Mouse (Mus musculus) mature B cell (primary cell): ENCODE data around the gene Lrba.

ENCODE experiments used
- in situ Hi-C: fragments of 300-500 bp; cut with MboI; formaldehyde crosslinking; loops from 2 replicates; pipeline ENCODE4 v1.14.3; 2019

Lrba gene

GRCm38 (mm10) chr3:86759383-86759782 is 534.9 kb downstream of the Lrba start:
- in situ Hi-C loops, result no loop called here

DNA sequence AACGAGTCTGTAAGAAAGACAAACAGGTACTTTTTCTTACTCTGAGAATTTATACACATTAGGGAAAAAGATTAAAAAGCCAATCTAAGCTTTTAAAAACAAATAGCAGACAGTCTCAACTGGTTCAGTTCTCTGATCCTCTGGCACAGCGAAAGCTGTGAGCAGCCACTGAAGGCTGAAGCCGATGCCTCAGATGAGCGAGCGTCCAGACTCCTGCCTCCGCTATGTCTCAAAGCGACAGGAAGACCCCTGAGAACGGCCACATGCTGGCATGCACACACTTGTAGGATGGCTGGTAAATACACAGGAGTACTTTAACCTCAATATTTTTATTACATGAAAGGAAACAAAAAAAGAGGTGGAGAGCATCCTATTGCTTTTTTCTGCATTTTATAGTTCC is 535.4 kb downstream of the Lrba start:
- in situ Hi-C loops, result no loop called here

DNA sequence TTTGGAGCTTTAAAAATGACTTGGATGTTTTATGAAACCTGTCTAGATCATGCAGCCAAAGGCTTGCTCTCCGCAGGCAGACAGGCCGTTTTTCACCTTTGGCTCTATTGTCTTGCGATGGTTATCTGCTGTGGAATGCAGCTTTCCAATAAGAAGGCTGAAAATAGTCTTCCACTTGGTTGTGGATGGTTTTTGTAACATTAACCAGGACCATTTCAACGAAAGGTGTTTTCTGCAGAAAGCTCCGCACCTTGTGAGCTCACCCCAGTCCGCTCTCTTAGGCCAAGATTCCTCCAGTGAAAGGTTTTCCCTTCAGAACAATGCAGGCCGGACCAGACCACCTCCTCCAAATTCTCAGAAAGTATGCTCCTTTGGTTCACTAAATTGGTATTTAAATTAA is 536.0 kb downstream of the Lrba start:
- in situ Hi-C loops, result no loop called here

- in situ Hi-C loops, result no loop called here
Observed at GRCm38 (mm10) chr3:86761095-86762035, 536.9 kb downstream of the Lrba start.

GRCm38 (mm10) chr3:86762036-86762415 is 537.5 kb downstream of the Lrba start:
- in situ Hi-C loops, result no loop called here

- in situ Hi-C loops, result no loop called here
Observed at GRCm38 (mm10) chr3:86762456-86762855, 538.0 kb downstream of the Lrba start.

DNA sequence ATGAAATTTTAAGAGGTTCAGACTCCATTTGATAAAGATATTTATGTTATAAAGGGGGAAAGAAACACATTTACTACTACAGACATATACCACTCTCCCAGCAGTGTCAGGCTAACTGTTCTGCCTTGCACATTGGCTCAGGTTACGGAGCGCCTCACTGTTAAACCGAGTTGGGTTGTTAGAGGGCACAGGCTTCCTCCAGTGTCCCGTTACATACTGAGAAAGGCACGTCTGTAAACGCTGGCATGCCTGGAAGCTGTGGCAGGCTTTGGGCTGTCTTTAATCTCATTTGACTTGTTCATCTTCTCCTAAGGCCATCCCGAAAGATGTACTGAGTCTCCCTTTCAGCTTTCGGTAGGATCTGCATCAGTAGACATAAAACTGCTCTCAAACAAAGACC is 544.1 kb downstream of the Lrba start:
- in situ Hi-C loops, result no loop called here

DNA sequence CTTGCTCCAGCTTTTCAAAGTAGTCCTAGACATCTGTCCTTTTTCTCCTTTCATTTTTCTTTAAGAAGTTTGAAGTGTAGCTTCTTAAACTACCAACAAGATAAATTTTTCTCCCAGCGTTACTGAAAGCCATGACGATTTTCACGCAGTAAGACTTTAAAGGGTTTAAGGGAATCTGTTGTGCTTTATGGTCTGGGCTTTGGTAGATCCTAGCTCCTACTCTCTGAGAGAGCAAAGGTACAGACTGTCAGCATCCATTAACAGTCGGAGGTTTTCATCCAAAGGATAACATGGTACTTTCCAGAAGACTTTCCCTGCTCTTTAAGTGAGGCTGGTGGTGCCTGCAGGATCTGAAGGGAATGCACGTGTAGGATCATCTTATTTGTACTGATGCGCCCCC is 544.5 kb downstream of the Lrba start:
- in situ Hi-C loops, result no loop called here

DNA sequence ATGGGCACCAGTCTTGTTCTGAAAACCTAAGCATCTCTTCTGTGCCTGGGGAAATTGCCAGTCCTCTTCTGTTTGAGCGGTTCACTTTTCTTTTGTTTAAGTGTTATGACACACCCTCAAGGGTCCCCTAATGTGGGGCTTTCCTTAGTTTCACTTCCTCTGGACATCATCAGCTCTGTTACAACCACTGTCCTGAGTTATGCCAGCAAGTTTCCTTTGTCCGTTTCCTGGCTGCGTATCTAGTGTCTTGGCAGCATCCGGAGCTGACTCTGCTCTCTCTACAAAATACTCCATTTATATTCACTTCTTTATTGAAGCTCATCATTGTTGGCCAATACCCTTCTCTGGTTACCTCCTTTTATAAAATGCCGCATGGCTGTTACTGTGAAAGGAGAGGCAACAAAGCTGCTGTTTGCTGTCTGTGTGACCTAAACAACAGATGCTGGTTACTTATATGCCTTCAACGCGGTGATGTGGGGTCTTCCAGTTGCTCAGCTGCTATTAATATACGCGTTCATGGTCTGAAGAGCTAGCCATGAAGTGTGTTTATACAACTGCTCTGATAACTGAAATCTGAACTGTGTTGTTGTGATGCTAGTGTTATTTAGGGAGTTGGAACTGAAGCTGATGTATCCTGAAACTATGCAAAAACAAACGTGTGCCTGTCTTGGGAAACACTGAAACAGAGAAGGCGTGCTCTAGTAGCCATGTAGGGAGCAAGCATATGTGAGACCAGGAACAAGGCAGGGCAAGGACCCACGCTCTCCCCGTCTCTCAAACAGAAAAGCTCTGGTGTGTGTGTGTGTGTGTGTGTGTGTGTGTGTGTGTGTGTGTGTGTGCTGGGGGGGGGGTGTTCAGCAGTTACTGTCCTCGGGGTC is 550.3 kb downstream of the Lrba start:
- in situ Hi-C loops, result no loop called here

- in situ Hi-C loops, result no loop called here
Observed at GRCm38 (mm10) chr3:86775444-86775828, 551.0 kb downstream of the Lrba start.

- in situ Hi-C loops, result no loop called here
Observed at GRCm38 (mm10) chr3:86779704-86780103, 555.2 kb downstream of the Lrba start.

DNA sequence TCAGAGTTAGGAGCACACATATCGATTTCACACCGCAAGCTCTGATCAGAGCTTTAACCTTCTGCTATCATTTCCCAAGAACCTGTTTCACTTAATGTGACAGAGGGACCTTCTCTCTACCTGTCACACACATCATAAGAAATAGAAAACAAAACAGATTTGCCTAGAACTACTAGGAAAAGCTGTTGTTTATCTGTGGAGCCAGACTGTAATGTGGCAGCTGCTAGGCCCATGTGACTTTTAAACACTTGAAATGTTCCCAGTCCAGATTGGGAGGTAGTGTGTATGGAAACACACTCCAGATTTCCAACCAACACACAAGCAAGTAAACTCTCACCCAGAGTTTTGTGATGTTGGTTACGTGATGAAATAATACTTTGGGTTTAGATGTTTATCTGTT is 559.6 kb downstream of the Lrba start:
- in situ Hi-C loops, result no loop called here

- in situ Hi-C loops, result no loop called here
Observed at GRCm38 (mm10) chr3:86784930-86785329, 560.5 kb downstream of the Lrba start.

DNA sequence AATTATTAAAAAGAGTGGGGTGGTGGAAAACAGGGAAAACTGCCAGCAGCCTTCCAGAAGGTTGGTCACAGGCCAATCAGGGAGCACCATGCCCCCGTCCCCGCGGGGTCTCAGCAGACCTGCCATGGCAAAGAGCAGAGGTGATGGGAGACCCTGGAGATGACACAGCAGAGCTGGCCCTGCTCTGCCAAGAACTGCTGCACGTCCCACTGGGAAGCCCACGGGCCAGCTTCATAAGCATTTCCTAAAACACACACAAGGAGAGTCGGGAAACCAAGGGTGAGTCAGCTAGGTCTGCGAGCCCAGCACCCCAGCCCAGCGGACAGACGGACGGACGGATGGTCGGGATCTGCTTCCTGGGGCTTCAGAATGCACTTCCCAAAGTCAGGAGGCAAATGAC is 561.8 kb downstream of the Lrba start:
- in situ Hi-C loops, result no loop called here

DNA sequence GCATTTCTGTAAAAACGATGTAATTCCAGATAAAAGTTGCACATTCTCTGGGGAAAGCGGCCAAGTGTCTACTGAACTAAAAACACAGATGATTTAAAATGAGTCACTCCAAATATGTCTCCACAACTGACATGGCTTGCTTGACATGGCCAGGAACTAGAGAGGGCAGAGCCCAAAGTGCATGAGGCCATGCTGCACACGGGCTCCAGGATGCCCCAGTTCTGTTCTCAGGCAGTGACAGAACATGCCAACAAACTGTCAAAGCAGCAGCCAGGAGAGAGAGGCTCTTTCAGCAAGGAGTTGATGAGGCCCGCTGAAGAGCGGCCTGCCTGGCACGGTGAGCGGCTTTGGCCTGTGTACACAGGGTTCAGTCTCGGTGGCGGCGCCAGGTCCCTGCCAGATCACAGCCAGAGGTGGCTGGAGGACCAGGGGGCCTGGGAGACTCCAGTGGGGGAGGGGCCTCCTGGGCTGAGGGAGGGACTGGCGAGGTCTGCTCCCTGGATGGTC is 562.4 kb downstream of the Lrba start:
- in situ Hi-C loops, result no loop called here

- in situ Hi-C loops, result no loop called here
Observed at GRCm38 (mm10) chr3:86787423-86788123, 563.1 kb downstream of the Lrba start.

DNA sequence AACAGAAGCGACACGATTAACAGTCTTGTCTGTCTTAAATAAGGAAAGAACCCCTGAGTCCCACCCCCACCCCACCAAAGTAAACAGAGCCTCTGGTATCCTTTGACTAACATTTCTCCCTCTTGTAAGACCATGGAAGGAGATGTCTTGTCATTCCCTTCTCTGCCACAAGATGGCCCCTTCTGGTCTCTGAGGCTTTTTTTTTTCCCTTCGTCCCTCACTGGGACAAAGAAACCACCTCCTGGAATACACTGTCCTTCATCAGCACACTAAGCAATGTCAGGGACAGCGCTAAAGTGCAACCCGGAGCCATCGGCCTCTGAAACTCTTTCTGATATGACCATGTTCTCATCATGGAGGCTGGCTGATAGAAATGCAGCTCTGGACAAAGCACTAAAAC is 564.2 kb downstream of the Lrba start:
- in situ Hi-C loops, result no loop called here

GRCm38 (mm10) chr3:86789752-86790151 is 565.3 kb downstream of the Lrba start:
- in situ Hi-C loops, result loop anchor here (10.0 kb wide), 1 partner anchor 185 kb away; no protein-coding TSS in a partner anchor

- in situ Hi-C loops, result loop anchor here (10.0 kb wide), 1 partner anchor 182 kb away; no protein-coding TSS in a partner anchor
Observed at GRCm38 (mm10) chr3:86793264-86793663, 568.8 kb downstream of the Lrba start.

- in situ Hi-C loops, result loop anchor here (10.0 kb wide), 1 partner anchor 181 kb away; no protein-coding TSS in a partner anchor
Observed at GRCm38 (mm10) chr3:86793720-86794191, 569.3 kb downstream of the Lrba start.

DNA sequence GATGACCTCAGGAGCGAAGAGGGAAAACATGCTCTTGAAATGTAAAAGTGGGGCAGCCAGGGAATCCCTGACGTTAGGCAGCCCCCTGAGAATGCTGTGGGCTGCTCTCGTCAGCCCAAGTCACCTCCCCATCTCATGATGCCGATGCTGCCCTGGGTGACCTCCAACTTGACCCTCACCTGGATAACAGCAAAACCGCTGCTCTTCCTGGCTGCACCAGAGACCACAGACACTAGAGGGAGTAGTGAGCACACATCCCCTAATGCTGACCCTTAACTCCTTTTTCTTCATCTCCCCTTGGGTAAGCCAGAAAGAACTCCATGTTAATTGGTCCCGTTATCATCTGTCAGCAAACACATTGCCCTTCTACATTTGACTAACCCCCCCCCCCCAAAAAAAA is 572.2 kb downstream of the Lrba start:
- in situ Hi-C loops, result loop anchor here (10.0 kb wide), 1 partner anchor 178 kb away; no protein-coding TSS in a partner anchor
